Mouse (Mus musculus): ENCODE data around the gene Psmc6. TPM values are rescaled to one million over a fixed set of nuclear protein-coding genes. Genes with fewer than 3 reads are reported as not detected.

The Psmc6 gene
- polyA plus RNA-seq, 1 experiment from 2014 or later, result 263 TPM

- Histone ChIP-seq H3K9me3 (ENCODE audit: control insufficient read depth, low read length) (no peaks in the 10 kb centered on the region), H3K27ac (ENCODE audit: low read depth, low read length) (no peak overlapping the region), H3K4me3 (ENCODE audit: low read depth, low read length) (no peak overlapping the region), H3K4me1 (replicated peaks; ENCODE audit: control insufficient read depth, insufficient read depth, low read length) (no peaks in the 10 kb centered on the region), H3K36me3 (ENCODE audit: control insufficient read depth, insufficient read depth, low read length) (no peaks in the 10 kb centered on the region), H3K9ac (ENCODE audit: low read depth, low read length) (no peak overlapping the region), H3K27me3 (ENCODE audit: control insufficient read depth, insufficient read depth, low read length) (no peaks in the 10 kb centered on the region), H3K4me2 (replicated peaks; ENCODE audit: low read depth, low read length) (no peak overlapping the region)
- no peak for DNase-seq (ENCODE audit: low spot score)
- no peak for ATAC-seq (ENCODE audit: low FRiP score)
- WGBS, result 85% methylated on average over 4 of the region's 4 CpGs
Observed at GRCm38 (mm10) chr14:45382912-45383311, 53.3 kb downstream of the Psmc6 start.

GRCm38 (mm10) chr14:45385596-45385995, 56.0 kb downstream of the Psmc6 start:
- H3K27me3 ChIP-seq (ENCODE audit: control insufficient read depth, insufficient read depth, low read length), result no peaks in the 10 kb centered on the region
- H3K4me2 ChIP-seq (replicated peaks; ENCODE audit: low read depth, low read length), result no peak overlapping the region
- DNase-seq (ENCODE audit: low spot score) (no peak), ATAC-seq (ENCODE audit: low FRiP score) (no peak)
- H3K27ac ChIP-seq (ENCODE audit: low read depth, low read length), result no peak overlapping the region
- 98% methylated on average over 2 of the region's 2 CpGs for WGBS
- H3K9ac ChIP-seq (ENCODE audit: low read depth, low read length), result no peak overlapping the region
- no peak overlapping the region for H3K4me3 ChIP-seq (ENCODE audit: low read depth, low read length)
- no peaks in the 10 kb centered on the region for H3K4me1 ChIP-seq (replicated peaks; ENCODE audit: control insufficient read depth, insufficient read depth, low read length)
- H3K36me3 ChIP-seq (ENCODE audit: control insufficient read depth, insufficient read depth, low read length), result no peaks in the 10 kb centered on the region
- H3K9me3 ChIP-seq (ENCODE audit: control insufficient read depth, low read length), result no peaks in the 10 kb centered on the region

- H3K36me3 ChIP-seq (ENCODE audit: control insufficient read depth, insufficient read depth, low read length), result no peaks in the 10 kb centered on the region
- H3K4me1 ChIP-seq (replicated peaks; ENCODE audit: control insufficient read depth, insufficient read depth, low read length), result no peaks in the 10 kb centered on the region
- no peaks in the 10 kb centered on the region for H3K27me3 ChIP-seq (ENCODE audit: control insufficient read depth, insufficient read depth, low read length)
- ATAC-seq (ENCODE audit: low FRiP score), result no peak
- no peaks in the 10 kb centered on the region for H3K9me3 ChIP-seq (ENCODE audit: control insufficient read depth, low read length)
- peak overlapping the region; percentile 64 for H3K4me2 ChIP-seq (replicated peaks; ENCODE audit: low read depth, low read length)
- WGBS, result 18% methylated on average over 2 of the region's 2 CpGs
- no peak overlapping the region for H3K27ac ChIP-seq (ENCODE audit: low read depth, low read length)
- no peak for DNase-seq (ENCODE audit: low spot score)
- H3K9ac ChIP-seq (ENCODE audit: low read depth, low read length), result no peak overlapping the region
- 0 out of 2 replicates have a peak overlapping the region, but pooled peaks have one; percentile 55 for H3K4me3 ChIP-seq (ENCODE audit: low read depth, low read length)
Observed at GRCm38 (mm10) chr14:45387480-45387879, 57.9 kb downstream of the Psmc6 start.

GRCm38 (mm10) chr14:45388345-45389181, 59.0 kb downstream of the Psmc6 start:
- H3K4me1 ChIP-seq (replicated peaks; ENCODE audit: control insufficient read depth, insufficient read depth, low read length), result no peaks in the 10 kb centered on the region
- DNase-seq (ENCODE audit: low spot score) (peak; percentile 90), ATAC-seq (ENCODE audit: low FRiP score) (peak; percentile 98)
- peak overlapping the region; percentile 47 for H3K27ac ChIP-seq (ENCODE audit: low read depth, low read length)
- peak overlapping the region; percentile 64 for H3K4me2 ChIP-seq (replicated peaks; ENCODE audit: low read depth, low read length)
- no peaks in the 10 kb centered on the region for H3K9me3 ChIP-seq (ENCODE audit: control insufficient read depth, low read length)
- peak overlapping the region; percentile 55 for H3K4me3 ChIP-seq (ENCODE audit: low read depth, low read length)
- no peaks in the 10 kb centered on the region for H3K27me3 ChIP-seq (ENCODE audit: control insufficient read depth, insufficient read depth, low read length)
- H3K9ac ChIP-seq (ENCODE audit: low read depth, low read length), result peak overlapping the region; percentile 74
- 1% methylated on average over 47 of the region's 71 CpGs for WGBS
- H3K36me3 ChIP-seq (ENCODE audit: control insufficient read depth, insufficient read depth, low read length), result no peaks in the 10 kb centered on the region

GRCm38 (mm10) chr14:45389194-45389593, 59.6 kb downstream of the Psmc6 start:
- 0 out of 2 replicates have a peak overlapping the region, but pooled peaks have one; percentile 47 for H3K27ac ChIP-seq (ENCODE audit: low read depth, low read length)
- H3K4me3 ChIP-seq (ENCODE audit: low read depth, low read length), result peak overlapping the region; percentile 55
- ATAC-seq (ENCODE audit: low FRiP score) (no peak; the same call in 1 of the 2 replicates), DNase-seq (ENCODE audit: low spot score) (no peak)
- no peaks in the 10 kb centered on the region for H3K9me3 ChIP-seq (ENCODE audit: control insufficient read depth, low read length)
- H3K9ac ChIP-seq (ENCODE audit: low read depth, low read length), result peak overlapping the region; percentile 74; the same call in 1 of the 2 replicates
- no peaks in the 10 kb centered on the region for H3K36me3 ChIP-seq (ENCODE audit: control insufficient read depth, insufficient read depth, low read length)
- H3K27me3 ChIP-seq (ENCODE audit: control insufficient read depth, insufficient read depth, low read length), result no peaks in the 10 kb centered on the region
- H3K4me1 ChIP-seq (replicated peaks; ENCODE audit: control insufficient read depth, insufficient read depth, low read length), result no peaks in the 10 kb centered on the region
- peak overlapping the region; percentile 64 for H3K4me2 ChIP-seq (replicated peaks; ENCODE audit: low read depth, low read length)
- 40% methylated on average over 3 of the region's 3 CpGs for WGBS

Other genes with a start within 250 kb of the Psmc6 start
- gene Gpr137c, start 110.1 kb upstream of the Psmc6 start, polyA plus RNA-seq (2014; fragmentation: Nextera tagmentation; extraction: Ambion mirVana), result 9.6 and 10.0 TPM in 2 replicates
- gene Txndc16, start 109.5 kb upstream of the Psmc6 start, polyA plus RNA-seq (2014; fragmentation: Nextera tagmentation; extraction: Ambion mirVana), result 23.3 and 24.9 TPM in 2 replicates
- 32.2 and 33.9 TPM in 2 replicates for gene Ero1l, start 11.0 kb upstream of the Psmc6 start, polyA plus RNA-seq (2014; fragmentation: Nextera tagmentation; extraction: Ambion mirVana)
- gene Styx, start 21.3 kb downstream of the Psmc6 start, polyA plus RNA-seq (2014; fragmentation: Nextera tagmentation; extraction: Ambion mirVana), result 35.2 and 51.6 TPM in 2 replicates
- gene Gnpnat1, start 75.1 kb downstream of the Psmc6 start, polyA plus RNA-seq (2014; fragmentation: Nextera tagmentation; extraction: Ambion mirVana), result 41.7 and 44.5 TPM in 2 replicates
- gene Fermt2, start 200.3 kb downstream of the Psmc6 start, polyA plus RNA-seq (2014; fragmentation: Nextera tagmentation; extraction: Ambion mirVana), result 74.4 and 88.1 TPM in 2 replicates